Mouse (Mus musculus) CH12.LX (cell line): ENCODE results near the gene Ccr1l1. TPM values are rescaled to one million over a fixed set of nuclear protein-coding genes. Genes with fewer than 3 reads are reported as not detected.

Source experiments
- DNase-seq: peaks from one replicate; pipeline ENCODE4 v3.0.0-alpha.2; 2013; ENCODE audit errors: extremely low read depth
- H3K27ac ChIP-seq: 2 replicates; pipeline ENCODE4 v1.5.1; 2012; ENCODE audit warnings: low read depth, mild to moderate bottlenecking, control low read depth, moderate library complexity; ENCODE audit not compliant: insufficient read depth
- H3K27me3 ChIP-seq: replicated peaks from 2 replicates; pipeline ENCODE3; 2012; ENCODE audit warnings: inconsistent platforms
- H3K36me3 ChIP-seq, 2 experiments: replicated peaks in 1 of 2; 2 replicates each; pipeline versions ENCODE3 to v1.6.1; 2012; ENCODE audit warnings: inconsistent platforms in 1 of 2, low read length in 1 of 2, mild to moderate bottlenecking in 1 of 2, mixed read lengths in 1 of 2, moderate library complexity in 1 of 2; ENCODE audit not compliant: control insufficient read depth in 1 of 2, insufficient read depth in 1 of 2
- H3K4me1 ChIP-seq, 2 experiments: 2 replicates each; pipeline ENCODE4 v1.6.1; 2012; ENCODE audit warnings: inconsistent platforms in 1 of 2, moderate library complexity in 1 of 2; ENCODE audit not compliant: insufficient read depth in 2 of 2, control insufficient read depth in 1 of 2
- H3K4me2 ChIP-seq: 2 replicates; pipeline ENCODE4 v1.6.1; 2012; ENCODE audit warnings: low read depth, mild to moderate bottlenecking, control low read depth; ENCODE audit not compliant: poor library complexity, insufficient read depth, severe bottlenecking
- H3K4me3 ChIP-seq, 3 experiments: fragments of 150-350 bp in 1 of 3; sonication (generic) in 1 of 3; replicated peaks in 1 of 3; 2 replicates each; pipeline versions ENCODE3 to v1.5.1; 2011 to 2012; ENCODE audit warnings: low read depth in 2 of 3, low read length in 2 of 3, mild to moderate bottlenecking in 2 of 3, moderate library complexity in 2 of 3, control low read depth in 1 of 3, improper control_type of control experiment in 1 of 3, inconsistent platforms in 1 of 3, mixed read lengths in 1 of 3; ENCODE audit not compliant: poor library complexity in 1 of 3
- H3K79me2 ChIP-seq: replicated peaks from 2 replicates; pipeline ENCODE4 v1.6.1; 2012; ENCODE audit warnings: mild to moderate bottlenecking, moderate library complexity; ENCODE audit not compliant: control insufficient read depth, poor library complexity, insufficient read depth, severe bottlenecking; ENCODE audit errors: extremely low read depth
- H3K9ac ChIP-seq: 2 replicates; pipeline ENCODE4 v1.6.1; 2012; ENCODE audit warnings: low read depth, mild to moderate bottlenecking, control low read depth, moderate library complexity; ENCODE audit not compliant: insufficient read depth
- H3K9me3 ChIP-seq: replicated peaks from 2 replicates; pipeline ENCODE3; 2012; ENCODE audit warnings: low read length, inconsistent platforms, mixed read lengths
- BHLHE40 ChIP-seq: IDR thresholded peaks from 2 replicates; pipeline ENCODE4 v1.6.1; 2011; ENCODE audit warnings: mild to moderate bottlenecking, low read depth, low read length, improper control_type of control experiment
- CHD1 ChIP-seq: IDR thresholded peaks from 2 replicates; pipeline ENCODE4 v1.6.1; 2012; ENCODE audit warnings: low read depth, low read length, improper control_type of control experiment, inconsistent platforms
- POLR2A ChIP-seq: IDR thresholded peaks from 2 replicates; pipeline ENCODE4 v1.6.1; 2011; ENCODE audit warnings: low read depth, mild to moderate bottlenecking, improper control_type of control experiment, low read length
- TCF12 ChIP-seq: IDR thresholded peaks from 2 replicates; pipeline ENCODE4 v1.6.1; 2014; ENCODE audit warnings: low read depth, mild to moderate bottlenecking, inconsistent platforms, low read length, improper control_type of control experiment
- dilution Hi-C: fragments of 300-500 bp; cut with MboI; formaldehyde crosslinking; loops from 2 replicates; pipeline ENCODE4 v1.14.3; 2020; ENCODE audit warnings: low sequenced_read_pairs; ENCODE audit not compliant: extremely low pct_unique_long_range_greater_than_20kb, extremely low pct_ligation_motif_present
- in situ Hi-C: fragments of 300-500 bp; cut with MboI; formaldehyde crosslinking; loops from 3 replicates; pipeline ENCODE4 v1.14.3; 2019; ENCODE audit warnings: low sequenced_read_pairs, low pct_ligation_motif_present, low pct_unique_long_range_greater_than_20kb, mixed read lengths
- polyA plus RNA-seq: library from polyadenylated mRNA; unstranded; fragments of >175 nt; gene quantifications from 2 replicates; pipeline ENCODE4 v1.2.1, GENCODE M21; 2012; ENCODE audit warnings: low read depth; ENCODE audit not compliant: insufficient read length
- total RNA-seq, 2 experiments: library from RNA; depleted of rRNA; stranded (reverse); fragments of 300-350 nt in 1 of 2; fragments of >200 nt in 1 of 2; gene quantifications; 2 replicates each; pipeline ENCODE4 v1.2.3; 2012 to 2014

Ccr1l1 gene
- total and polyA plus RNA-seq, 3 experiments: 0.08 TPM; not detected in 2

DNA sequence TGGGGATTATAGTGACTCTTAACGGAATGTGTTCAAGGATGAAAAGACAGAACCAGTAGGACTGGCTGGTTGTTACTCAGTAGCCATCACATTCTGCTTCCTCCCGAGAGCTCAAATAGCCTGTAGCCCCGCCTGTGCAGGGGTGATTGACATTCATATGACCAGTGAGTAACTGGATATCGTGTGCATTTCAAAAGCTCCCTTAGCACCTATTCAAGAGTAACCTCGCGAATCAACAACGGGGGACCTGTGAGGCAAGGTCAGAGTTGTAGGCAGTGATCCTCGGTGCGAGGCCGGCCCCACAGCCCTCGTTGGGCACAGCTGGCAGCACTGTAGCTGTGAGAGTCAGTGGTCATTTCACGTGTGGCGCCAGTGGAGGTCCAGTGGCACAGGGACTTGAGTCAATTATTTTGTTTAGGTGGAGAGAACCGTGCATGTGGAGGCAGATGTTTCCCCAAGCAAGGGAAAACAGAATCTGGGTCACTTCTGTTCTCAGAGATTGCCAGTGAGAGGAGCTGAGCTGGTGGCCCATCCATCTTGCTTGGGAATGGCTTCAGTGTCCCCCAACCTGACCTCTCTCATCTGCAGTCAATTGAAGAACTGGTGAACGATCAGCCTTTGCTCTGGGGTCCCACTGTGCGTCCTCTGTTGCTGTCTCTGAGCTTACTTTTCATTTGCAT lies 50.8 kb downstream of the Ccr1l1 start:
- peaks cover 30 to 52% of the 10 kb centered on the region in 2 experiments for H3K4me1 ChIP-seq
- in situ Hi-C loops (no loop called here), dilution Hi-C loops (no loop called here)
- peak overlapping the region; percentile 99 for H3K27ac ChIP-seq
- H3K9ac ChIP-seq: peak overlapping the region; percentile 87
- H3K9me3 ChIP-seq: no peaks in the 10 kb centered on the region
- H3K27me3 ChIP-seq: no peaks in the 10 kb centered on the region
- H3K79me2 ChIP-seq: no peaks in the 10 kb centered on the region
- H3K4me3 ChIP-seq: peak overlapping the region; percentile 12 to 46 (median 44)
- peak overlapping the region; percentile 84 for H3K4me2 ChIP-seq
- DNase-seq: peak; percentile 58
- no peak for TF ChIP-seq CHD1
- TF ChIP-seq BHLHE40: peak; percentile 14; the same call in 1 of the 2 replicates
- TF ChIP-seq POLR2A: peak; percentile 16; the same call in 1 of the 2 replicates
- peak; percentile 17; the same call in 1 of the 2 replicates for TF ChIP-seq TCF12
- H3K36me3 ChIP-seq: no peaks in the 10 kb centered on the region

Other genes starting within 250 kb of the Ccr1l1 start
- 0.08 and 0.34 TPM in 2 replicates for gene Cxcr6, start 171.9 kb downstream of the Ccr1l1 start, total RNA-seq (2012; rRNA removed)
- gene Cxcr6, start 171.9 kb downstream of the Ccr1l1 start, total RNA-seq (2014; rRNA removed): 1.4 and 1.5 TPM in 2 replicates
- gene Cxcr6, start 171.9 kb downstream of the Ccr1l1 start, polyA plus RNA-seq: 0.80 and 1.0 TPM in 2 replicates
- gene Fyco1, start 126.5 kb downstream of the Ccr1l1 start, total RNA-seq (2012; rRNA removed): 6.9 and 10.2 TPM in 2 replicates
- gene Fyco1, start 126.5 kb downstream of the Ccr1l1 start, total RNA-seq (2014; rRNA removed): 1.9 and 2.1 TPM in 2 replicates
- 5.1 and 6.0 TPM in 2 replicates for gene Fyco1, start 126.5 kb downstream of the Ccr1l1 start, polyA plus RNA-seq
- gene Xcr1, start 116.4 kb downstream of the Ccr1l1 start, total RNA-seq (2012; rRNA removed): 0.92 and 1.9 TPM in 2 replicates
- gene Xcr1, start 116.4 kb downstream of the Ccr1l1 start, total RNA-seq (2014; rRNA removed): 0.53 and 0.62 TPM in 2 replicates
- 0.56 and 0.57 TPM in 2 replicates for gene Xcr1, start 116.4 kb downstream of the Ccr1l1 start, polyA plus RNA-seq
- 1.6 TPM in 2 replicates for gene Ccr1, start 9.7 kb downstream of the Ccr1l1 start, total RNA-seq (2012; rRNA removed)
- 4.9 and 5.8 TPM in 2 replicates for gene Ccr1, start 9.7 kb downstream of the Ccr1l1 start, total RNA-seq (2014; rRNA removed)
- gene Ccr1, start 9.7 kb downstream of the Ccr1l1 start, polyA plus RNA-seq: 1.2 and 1.6 TPM in 2 replicates
- 0.04 TPM in 1 of 2 replicates, not detected in the other for gene Ccr3, start 43.6 kb upstream of the Ccr1l1 start, total RNA-seq (2012; rRNA removed)
- gene Ccr3, start 43.6 kb upstream of the Ccr1l1 start, total RNA-seq (2014; rRNA removed): not detected in 2 replicates
- not detected in 2 replicates for gene Ccr3, start 43.6 kb upstream of the Ccr1l1 start, polyA plus RNA-seq
- not detected in 2 replicates for gene Ccr2, start 123.5 kb upstream of the Ccr1l1 start, total RNA-seq (2012; rRNA removed)
- not detected in 2 replicates for gene Ccr2, start 123.5 kb upstream of the Ccr1l1 start, total RNA-seq (2014; rRNA removed)
- not detected in 2 replicates for gene Ccr2, start 123.5 kb upstream of the Ccr1l1 start, polyA plus RNA-seq
- 1.0 and 1.2 TPM in 2 replicates for gene Ccr5, start 143.1 kb upstream of the Ccr1l1 start, total RNA-seq (2012; rRNA removed)
- 0.54 and 0.86 TPM in 2 replicates for gene Ccr5, start 143.1 kb upstream of the Ccr1l1 start, total RNA-seq (2014; rRNA removed)
- gene Ccr5, start 143.1 kb upstream of the Ccr1l1 start, polyA plus RNA-seq: 1.8 and 2.1 TPM in 2 replicates